Mouse (Mus musculus) cerebellum, adult (tissue): ENCODE measurements around the gene Zfp426.

ENCODE experiments used
- ATAC-seq: cut with Nextera tagmentation; 2 replicates; pipeline ENCODE4 v1.9.2; 2017; ENCODE audit warnings: mild to moderate bottlenecking, moderate library complexity, mixed read lengths; ENCODE audit not compliant: insufficient number of reproducible peaks, low FRiP score, low TSS enrichment

The Zfp426 gene

GRCm38 (mm10) chr9:20492527-20493233, at the start of gene Zfp426:
TSS of gene Zfp426 (minus strand) at chr9:20492746.
- peak; percentile 98 for ATAC-seq

DNA sequence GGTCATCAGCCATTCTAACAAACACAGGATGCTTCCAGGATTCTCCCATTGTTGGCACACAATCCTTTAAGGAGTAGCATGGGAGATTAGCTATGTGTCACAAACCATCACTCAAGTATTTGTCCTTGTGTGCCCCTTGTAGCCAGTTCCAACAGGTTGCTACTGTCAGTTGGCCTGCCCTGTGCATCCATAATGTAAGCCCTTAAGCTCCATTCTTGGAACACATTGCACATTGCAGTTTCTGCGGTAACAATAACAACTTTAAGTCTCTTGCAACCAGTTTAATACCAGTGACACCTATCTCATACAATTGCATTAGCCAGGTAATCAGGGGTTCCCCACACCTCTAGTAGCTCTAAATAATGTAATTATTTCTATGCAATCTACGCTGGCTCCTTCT, 44.1 kb upstream of the Zfp426 start:
- ATAC-seq, result no peak

GRCm38 (mm10) chr9:20534326-20534926, 41.9 kb upstream of the Zfp426 start:
- no peak for ATAC-seq

DNA sequence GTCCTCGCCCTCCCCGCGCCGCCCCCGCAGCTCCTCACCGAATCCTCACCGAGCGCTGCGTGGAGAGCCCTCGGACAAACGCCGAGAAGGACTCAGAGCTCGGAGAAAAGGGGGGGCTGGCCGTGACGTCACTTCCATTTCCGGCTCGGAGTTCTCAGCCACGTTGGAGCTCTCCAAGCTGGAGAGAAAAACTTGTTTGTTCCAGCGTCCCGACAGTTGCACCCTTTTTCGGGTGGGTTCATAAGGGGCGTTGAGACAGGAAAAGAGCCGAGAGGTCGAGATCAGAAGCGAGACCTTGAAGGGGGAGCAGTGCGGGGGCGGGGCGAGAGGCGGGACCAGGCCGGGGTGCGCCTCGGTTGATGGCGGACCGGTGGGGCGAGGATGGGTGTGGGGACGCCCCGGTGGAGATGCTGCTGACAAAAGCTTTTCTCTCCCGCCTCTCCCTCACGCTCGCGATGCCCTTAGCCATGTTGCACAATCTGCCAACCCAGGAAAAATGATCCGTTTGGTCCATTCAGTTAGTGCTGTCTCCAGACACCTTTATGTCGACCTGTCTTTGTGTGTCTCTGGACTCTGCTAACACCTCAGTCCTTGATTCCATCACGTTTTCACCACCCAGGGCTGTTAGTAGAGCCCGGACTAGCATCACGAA, 28.9 kb upstream of the Zfp426 start, which contains the start of gene Zfp266:
Zfp266 (minus strand) TSS at position 112 of the 652 bp plus-strand sequence.
- peak; percentile 94 for ATAC-seq

GRCm38 (mm10) chr9:20520531-20521210, 28.1 kb upstream of the Zfp426 start:
- ATAC-seq, result 0 out of 2 replicates have a peak, but pooled peaks have one; percentile 8

- ATAC-seq, result no peak
Measured at GRCm38 (mm10) chr9:20519949-20520348, 27.4 kb upstream of the Zfp426 start.

DNA sequence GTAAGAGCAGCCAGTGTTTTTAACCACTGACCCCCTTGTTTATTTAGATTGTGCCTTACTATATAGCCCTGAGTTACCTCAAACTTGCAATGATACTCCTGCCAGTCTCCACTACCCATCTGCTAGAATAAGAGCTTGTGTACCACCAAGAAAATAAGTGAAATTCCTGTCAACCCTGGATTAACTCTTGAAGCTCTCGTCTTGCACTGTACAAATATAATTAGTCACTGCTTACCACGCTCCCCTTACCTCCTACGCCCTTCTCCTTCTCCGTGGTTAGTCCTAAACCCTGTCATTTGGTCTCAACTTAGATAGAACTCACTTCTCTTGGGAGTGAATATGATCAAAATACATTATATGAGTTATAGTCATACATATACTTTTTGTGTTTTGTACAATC, 26.2 kb upstream of the Zfp426 start:
- ATAC-seq, result no peak

GRCm38 (mm10) chr9:20517727-20518126, 25.2 kb upstream of the Zfp426 start:
- ATAC-seq, result no peak

DNA sequence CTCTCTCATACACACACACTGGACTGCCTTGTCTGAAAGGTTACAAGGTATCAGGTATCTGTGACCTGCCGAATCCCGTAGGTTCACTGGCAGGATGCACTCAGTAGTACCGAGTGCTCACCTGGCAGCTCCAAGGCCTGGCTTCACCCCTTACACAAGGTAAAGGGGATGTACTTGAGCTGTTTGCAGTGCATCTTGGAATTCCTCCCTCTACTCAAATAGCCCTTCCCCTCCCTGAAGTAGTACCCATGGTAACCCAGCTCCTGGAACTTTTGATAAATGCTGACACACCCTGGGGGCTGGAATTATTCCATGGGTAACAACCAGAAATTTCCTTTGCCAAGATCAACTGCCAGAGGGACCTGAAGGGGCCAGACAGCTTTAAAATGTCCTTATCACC, 21.5 kb upstream of the Zfp426 start:
- ATAC-seq, result no peak

DNA sequence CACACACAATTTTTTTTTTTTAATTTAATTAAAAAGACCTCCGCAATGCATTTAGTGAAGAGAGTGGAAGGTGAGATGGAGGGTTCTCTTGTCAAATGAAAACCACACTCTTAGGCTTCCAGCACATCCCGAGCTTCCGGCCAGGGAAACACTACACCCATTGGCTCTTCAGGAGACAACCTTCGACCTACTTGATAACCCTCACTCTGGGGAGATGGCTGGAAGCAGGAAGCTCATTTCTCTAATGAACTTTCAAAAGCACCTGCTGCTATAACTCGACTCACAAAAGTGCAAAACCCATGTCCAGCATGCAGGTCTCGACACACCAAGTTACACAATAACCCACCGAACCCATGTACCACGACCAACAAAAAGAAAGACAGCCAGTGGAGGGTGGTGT, 20.2 kb upstream of the Zfp426 start:
- ATAC-seq, result no peak

DNA sequence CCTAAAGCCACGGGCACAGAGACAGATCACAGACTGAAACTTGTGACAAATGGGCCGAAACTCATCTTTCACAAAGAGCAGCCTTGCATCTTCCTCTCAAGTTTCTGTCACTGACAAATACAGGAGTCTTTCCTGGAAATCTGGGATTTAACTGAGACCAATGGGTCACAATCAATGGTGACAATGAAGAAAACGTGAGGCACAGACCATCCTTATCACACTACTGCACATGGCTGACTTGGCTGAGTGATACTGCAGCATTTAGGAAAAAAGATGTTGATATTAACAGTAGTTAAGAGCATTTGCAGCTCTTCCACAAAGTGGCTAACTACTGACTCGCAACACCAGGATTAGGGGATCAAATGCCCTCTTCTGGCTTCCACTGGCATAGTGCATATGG, 19.1 kb upstream of the Zfp426 start:
- ATAC-seq, result no peak

DNA sequence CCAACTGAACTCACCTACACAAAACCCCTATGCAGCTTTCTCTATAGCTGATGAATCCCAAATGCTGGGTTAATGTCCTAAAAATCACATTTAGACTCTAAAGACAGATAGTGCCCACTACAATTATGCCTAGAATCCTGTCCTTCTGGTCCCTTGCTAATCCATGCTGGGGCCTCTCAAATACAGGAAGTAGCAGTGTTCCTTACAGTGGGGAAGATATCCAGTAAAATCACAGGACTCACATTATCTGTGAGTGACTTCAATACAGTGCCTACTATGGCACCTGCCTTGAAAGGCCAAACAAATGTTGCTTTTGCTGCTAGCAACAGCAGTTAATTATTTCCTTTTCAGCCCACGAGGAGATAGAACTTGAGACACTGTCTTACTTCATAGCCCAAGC, 17.8 kb upstream of the Zfp426 start:
- ATAC-seq, result no peak

- no peak for ATAC-seq
Measured at GRCm38 (mm10) chr9:20509676-20510075, 17.1 kb upstream of the Zfp426 start.

GRCm38 (mm10) chr9:20504801-20505200, 12.3 kb upstream of the Zfp426 start:
- ATAC-seq, result no peak

DNA sequence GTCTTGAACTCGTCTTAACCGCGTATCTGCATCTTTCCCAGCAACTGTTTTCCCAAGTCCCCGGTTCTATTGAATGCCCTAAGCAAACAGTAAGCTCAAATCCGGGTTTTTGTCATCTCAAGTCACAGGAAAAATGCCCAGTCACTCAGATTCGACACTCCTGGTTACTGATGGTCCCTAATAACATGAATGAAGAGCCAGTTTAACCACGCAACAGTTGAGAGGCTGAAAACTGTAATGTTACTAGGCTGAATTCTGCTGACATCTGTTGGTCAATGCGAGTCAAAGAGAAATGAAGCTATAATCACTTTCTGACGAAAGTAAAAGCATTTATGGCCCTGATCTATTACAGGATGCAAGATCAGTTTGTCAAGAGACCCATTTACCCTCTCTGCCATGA, 735 bp upstream of the Zfp426 start:
- ATAC-seq, result no peak

- no peak for ATAC-seq
Measured at GRCm38 (mm10) chr9:20491858-20492526, 554 bp downstream of the Zfp426 start.

DNA sequence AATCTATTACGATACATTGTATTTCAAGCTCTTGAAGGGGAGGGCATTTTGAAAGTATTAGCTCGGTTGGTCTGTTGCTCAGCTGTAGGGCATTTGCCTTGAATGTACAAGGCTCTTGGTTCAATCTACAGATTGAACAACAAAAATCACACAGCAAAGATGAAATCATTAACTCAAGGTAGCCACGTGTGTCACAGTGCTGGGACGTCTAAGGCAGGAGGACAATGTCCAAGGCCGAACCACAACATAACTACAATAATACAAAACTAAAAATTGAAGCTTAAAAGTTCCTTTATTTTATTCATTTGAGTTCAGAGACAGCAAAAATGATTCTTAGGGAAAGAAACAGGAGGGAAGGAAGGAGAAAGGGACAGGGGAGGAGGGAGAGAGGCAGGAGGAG, 3.0 kb downstream of the Zfp426 start:
- ATAC-seq, result no peak

- ATAC-seq, result no peak
Measured at GRCm38 (mm10) chr9:20479396-20479795, 13.2 kb downstream of the Zfp426 start.

DNA sequence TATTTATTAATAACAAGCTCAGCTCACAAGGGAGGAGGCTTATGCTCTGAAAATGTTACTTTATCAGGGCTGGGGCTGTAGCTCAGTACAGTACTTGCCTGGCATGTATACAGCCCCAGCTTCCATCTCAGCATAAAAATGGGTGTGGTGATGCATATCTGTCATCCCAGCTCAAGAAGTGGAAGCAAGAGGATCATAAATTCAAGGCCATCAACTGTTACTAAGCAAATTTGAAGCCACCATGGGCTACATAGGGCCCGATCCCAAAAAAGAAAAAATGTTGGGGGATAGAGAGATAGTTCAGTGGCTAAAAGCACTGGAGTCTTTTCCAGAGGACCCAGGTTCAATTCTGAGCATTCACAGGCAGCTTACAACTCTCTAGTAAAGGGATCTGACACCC, 15.9 kb downstream of the Zfp426 start:
- no peak for ATAC-seq

- no peak for ATAC-seq
Measured at GRCm38 (mm10) chr9:20466761-20467442, 25.6 kb downstream of the Zfp426 start.
